Mouse (Mus musculus) kidney, postnatal 10 days (tissue): ENCODE measurements around the gene Serpini1.

Source experiments
- DNase-seq: peaks from one replicate; pipeline ENCODE4 v3.0.0; 2021; ENCODE audit warnings: mixed read lengths

Gene Serpini1

GRCm38 (mm10) chr3:75557292-75557691, at the start of gene Serpini1:
Gene Serpini1, plus strand, starts transcription at chr3:75557547.
- DNase-seq = peak; percentile 92

DNA sequence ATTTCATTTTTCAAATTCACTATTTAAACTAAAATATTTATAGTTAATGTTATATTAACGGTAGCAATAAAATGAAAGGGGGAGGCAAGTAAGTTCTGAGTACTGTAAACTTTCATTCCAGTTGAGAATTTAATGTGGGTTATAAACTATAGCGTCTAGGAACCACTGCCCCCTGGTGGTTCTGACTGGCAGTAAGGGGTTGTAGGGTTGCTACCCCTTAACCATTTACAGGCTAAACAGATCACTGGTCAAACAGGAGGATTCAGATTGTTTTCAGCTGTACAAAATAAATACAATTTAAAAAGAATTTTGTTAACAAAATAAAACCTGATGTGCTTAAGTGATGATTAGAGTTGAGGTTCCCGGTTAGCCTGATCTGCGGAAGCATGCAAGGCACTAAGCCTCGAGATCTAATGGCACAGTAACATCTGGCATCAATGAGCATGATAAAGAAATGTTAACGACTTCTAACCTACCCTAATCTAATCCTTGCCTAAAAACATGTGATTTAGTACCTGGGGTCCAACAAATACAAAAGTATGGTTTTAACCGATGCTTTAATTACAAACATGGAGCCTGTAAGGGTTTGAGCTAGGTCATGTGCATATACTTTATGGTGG, 39.6 kb upstream of the Serpini1 start:
- peak; percentile 69 for DNase-seq

GRCm38 (mm10) chr3:75521314-75521713, 36.0 kb upstream of the Serpini1 start:
- DNase-seq = no peak

DNA sequence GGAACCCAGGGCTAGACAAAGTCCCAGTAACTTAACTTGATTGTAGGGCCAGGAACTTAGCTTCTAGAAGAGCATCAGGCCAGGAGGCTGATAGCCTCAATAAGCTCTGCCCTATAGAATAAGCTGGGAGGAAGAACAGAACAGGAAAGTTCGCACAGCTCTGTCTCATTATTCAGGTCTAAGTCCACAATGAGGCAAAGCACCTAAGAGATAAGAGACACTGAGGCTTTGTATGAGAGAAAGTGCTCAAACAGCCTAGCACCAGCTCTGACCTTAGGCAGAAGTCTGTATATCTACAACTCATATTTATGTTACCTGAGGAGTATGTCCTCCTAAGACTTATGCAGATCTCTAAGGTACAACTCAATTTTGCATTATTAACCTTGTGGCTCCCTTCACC, 34.8 kb upstream of the Serpini1 start:
- DNase-seq = no peak

DNA sequence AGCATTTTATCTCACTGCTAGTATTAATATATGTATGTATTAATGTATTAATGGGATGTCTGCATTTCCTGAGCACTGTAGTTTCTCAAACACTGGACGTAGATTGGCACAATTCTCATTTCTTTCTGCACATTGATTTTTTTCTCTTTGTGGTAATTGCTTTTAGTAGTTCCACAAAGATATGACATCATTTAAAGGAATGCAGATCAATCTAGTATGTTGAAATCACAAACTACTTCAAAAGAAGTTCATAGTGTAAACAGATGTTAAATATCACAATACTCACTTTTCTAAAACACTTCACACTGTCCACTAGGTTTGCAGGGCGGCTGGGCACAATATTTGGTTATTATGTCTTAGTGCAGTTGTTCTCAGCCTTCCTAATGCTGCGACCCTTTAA, 26.3 kb upstream of the Serpini1 start:
- DNase-seq = no peak

- no peak for DNase-seq
These were observed 23.1 kb upstream of the Serpini1 start for GRCm38 (mm10) chr3:75534045-75534834.

GRCm38 (mm10) chr3:75541259-75541658, 16.1 kb upstream of the Serpini1 start:
- no peak for DNase-seq

DNA sequence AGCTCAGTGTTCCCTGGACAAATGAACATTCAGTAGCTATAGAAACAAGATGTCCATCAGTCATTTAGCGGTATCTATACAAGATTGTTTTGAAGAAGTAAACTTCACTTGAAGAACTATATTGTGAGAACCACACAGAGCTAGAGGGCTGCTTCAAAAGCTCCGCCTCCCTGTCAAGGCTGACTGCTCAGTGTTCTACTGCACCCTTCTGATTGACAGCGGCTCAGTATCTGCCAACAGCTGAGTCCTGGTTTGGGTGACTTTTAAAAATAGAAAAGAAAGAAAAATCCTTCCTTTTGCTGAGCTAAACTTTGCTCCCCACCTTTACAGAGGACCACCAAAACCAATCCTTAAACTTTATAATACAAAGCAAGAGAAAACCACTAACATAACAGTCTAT, 14.5 kb upstream of the Serpini1 start:
- DNase-seq = peak; percentile 34

GRCm38 (mm10) chr3:75544287-75544686, 13.1 kb upstream of the Serpini1 start:
- DNase-seq = no peak

- DNase-seq = no peak
These were observed 6.1 kb upstream of the Serpini1 start for GRCm38 (mm10) chr3:75551248-75551647.

DNA sequence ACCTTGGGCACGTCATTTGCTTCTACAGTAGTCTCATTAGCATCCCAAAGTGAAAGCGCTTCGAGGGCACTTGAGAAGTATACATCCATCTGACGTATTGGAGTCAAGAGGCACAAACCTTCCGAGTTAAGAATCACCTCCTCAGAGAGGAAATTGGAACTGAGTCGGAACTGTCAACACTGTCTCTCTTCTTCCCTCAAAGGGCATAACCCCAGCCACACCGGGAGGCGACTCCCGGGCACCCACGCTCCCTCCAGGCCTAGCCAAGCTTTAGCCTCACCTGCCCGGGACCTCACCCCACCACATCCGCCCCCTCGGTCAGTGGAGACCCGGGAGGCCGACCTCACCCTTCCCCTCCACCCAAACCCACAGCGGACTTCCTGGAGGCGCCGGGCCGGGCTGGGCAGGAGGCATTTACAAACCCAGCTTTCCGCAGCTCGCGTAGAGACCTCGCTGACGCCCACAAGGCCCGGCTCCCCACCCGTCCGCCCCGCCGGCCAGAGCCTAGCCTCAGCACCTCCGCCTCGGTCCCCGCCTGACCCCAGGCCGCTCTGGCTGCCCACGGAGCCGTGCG, 1.1 kb upstream of the Serpini1 start:
- no peak for DNase-seq

- DNase-seq = peak; percentile 100
These were observed 554 bp upstream of the Serpini1 start, which contains the start of gene Pdcd10 for GRCm38 (mm10) chr3:75556695-75557291. Gene Pdcd10, minus strand, starts transcription at chr3:75556856.

GRCm38 (mm10) chr3:75574074-75574473, 16.7 kb downstream of the Serpini1 start:
- DNase-seq = no peak

DNA sequence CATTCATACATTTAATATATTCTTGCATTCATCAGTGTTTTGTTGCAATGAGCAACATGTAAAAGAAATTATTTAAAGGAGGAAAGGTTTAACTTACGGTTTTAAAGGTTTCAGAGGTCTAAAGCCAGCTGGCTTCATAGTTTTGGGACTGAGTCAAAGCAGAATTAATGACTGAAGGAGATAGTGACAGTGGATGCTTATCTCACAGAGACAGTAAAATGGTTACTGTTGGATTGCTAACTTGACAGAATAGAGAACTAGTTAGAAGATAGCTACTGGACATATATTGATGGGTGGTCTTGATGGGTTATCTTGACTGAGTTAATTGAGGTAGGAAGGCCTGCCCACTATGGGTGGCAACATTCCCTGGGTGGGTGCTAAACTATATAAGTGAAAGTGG, 18.2 kb downstream of the Serpini1 start:
- DNase-seq = no peak

GRCm38 (mm10) chr3:75579352-75579751, 22.0 kb downstream of the Serpini1 start:
- DNase-seq = peak; percentile 11

DNA sequence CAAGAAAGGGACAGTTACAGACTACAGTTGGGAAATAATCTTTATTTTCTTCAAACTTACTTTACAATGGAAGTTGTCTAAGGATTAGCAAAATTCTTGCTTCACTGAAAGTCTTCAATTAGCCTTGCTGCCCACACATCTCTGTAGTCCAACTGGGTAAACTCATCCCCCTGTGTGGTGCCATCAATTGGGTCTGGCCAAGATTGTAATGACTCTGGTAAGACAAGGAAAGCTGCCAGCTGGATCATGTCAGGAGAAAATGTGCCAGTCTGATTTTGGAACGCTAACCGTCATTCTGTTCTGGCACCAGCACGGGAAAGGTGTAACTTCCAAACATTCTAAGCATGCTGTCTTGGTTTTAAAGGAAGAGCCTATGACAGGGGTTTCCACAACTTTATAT, 25.9 kb downstream of the Serpini1 start:
- DNase-seq = no peak

DNA sequence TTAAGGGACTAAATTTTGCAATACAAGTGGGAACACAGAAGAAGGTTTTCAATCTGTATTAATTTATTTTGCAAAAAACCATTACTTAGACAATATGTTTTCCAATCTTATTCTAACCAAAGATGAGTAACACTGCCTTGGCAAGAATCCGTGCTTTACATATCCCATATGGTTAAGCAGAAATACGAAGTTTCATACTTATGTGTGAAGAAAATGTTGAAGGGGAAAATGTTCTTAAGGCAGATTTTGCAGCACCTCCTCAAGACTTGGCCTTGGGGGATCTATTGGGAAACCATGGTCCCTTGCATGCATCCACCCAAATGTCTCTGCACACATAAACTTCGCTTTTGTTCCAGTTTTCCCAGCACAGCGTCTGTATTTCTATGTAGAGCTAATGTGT, 27.6 kb downstream of the Serpini1 start:
- DNase-seq = no peak

DNA sequence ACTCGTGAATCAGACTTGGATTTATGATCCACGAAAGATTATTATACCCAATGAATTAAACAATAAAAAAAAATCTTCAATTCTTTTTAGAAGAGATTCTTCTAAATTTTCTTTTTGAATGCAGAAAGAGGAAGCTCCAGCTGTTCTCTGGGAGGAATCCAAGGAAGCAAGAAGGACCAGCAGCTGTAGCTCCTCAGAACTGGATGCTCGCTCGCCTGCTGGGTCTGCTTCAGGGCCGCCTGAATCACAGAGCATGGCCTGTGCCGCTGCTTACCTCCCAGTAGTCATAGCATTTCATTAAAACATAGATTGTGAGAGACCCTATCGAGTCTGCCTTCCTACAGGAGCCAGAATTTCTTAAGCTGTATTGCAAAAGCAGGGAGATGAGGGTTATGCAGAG, 53.7 kb downstream of the Serpini1 start:
- DNase-seq = peak; percentile 71

- no peak for DNase-seq
These were observed 67.3 kb downstream of the Serpini1 start for GRCm38 (mm10) chr3:75624627-75625026.

GRCm38 (mm10) chr3:75630988-75631615, 73.8 kb downstream of the Serpini1 start:
- DNase-seq = no peak

- DNase-seq = no peak
These were observed 75.9 kb downstream of the Serpini1 start for GRCm38 (mm10) chr3:75633221-75633620.

GRCm38 (mm10) chr3:75633635-75634034, 76.3 kb downstream of the Serpini1 start:
- no peak for DNase-seq

- DNase-seq = no peak
These were observed 78.3 kb downstream of the Serpini1 start for GRCm38 (mm10) chr3:75635648-75636047.
